Comparison of ENCODE assay signal across 9 mouse cellular contexts in the genomic region with DNA sequence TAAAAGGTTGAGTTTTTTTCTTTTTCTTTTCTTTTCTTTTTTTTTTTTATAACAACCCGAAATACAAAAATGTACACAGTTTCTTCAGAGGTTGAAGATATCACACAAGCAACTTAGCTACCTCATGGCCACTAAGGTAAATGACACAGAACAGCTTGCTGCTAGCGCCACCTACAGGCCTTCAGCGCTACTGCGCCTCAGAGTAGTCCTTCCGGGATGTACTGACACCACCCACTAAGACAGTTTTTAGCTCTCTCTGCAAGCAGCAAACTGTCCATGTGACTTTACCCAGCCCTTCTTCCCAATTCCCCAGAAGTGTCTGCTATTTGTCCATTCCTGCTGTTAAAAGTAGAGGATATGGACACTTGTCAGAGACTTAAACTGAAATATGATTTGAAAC.
DNase-seq lines count a peak whose midpoint lies in the region; ATAC-seq and TF ChIP-seq lines count a peak whose summit lies in the region.
"Had no signal": no experiment of that assay in that cellular context is flagged by ENCODE, and none has a peak within 500 bp of the region (broad histone marks: within the 10 kb centered on the region; RNA-seq: fewer than 3 reads in every experiment).

No protein-coding gene starts in this region.

- H3K36me3 ChIP-seq in midbrain, postnatal 0 days (ENCODE audit: insufficient read depth, low read length), result peaks cover 4% of the 10 kb centered on the region; the same call in 1 of the 2 replicates
- H3K36me3 ChIP-seq: embryonic facial prominence, embryonic 15.5 days had no signal

- H3K4me2 ChIP-seq in midbrain, postnatal 0 days (ENCODE audit: low read depth, low read length, poor library complexity, severe bottlenecking), result no peak overlapping the region
- H3K4me2 ChIP-seq: embryonic facial prominence, embryonic 15.5 days had no signal

- H3K27me3 ChIP-seq in midbrain, postnatal 0 days (ENCODE audit: insufficient read depth, low read length), result no peaks in the 10 kb centered on the region
- H3K27me3 ChIP-seq: embryonic facial prominence, embryonic 15.5 days had no signal

- TF ChIP-seq CTCF in bone marrow, adult 2 months (IDR thresholded peaks at IDR 0.05; ENCODE audit: control insufficient read depth, insufficient read depth, low read length), result peak; percentile 95
- peak; percentile 89 for TF ChIP-seq CTCF in midbrain, postnatal 0 days (IDR thresholded peaks at IDR 0.05)

- H3K4me3 ChIP-seq in bone marrow, adult 2 months (replicated peaks; ENCODE audit: control insufficient read depth, low read depth, low read length), result no peak overlapping the region
- no peak overlapping the region for H3K4me3 ChIP-seq in midbrain, postnatal 0 days (ENCODE audit: low read depth, low read length)
- H3K4me3 ChIP-seq: embryonic facial prominence, embryonic 15.5 days had no signal

- H3K4me1 ChIP-seq in bone marrow, adult 2 months (ENCODE audit: control insufficient read depth, insufficient read depth, low read length), result no peaks in the 10 kb centered on the region
- H3K4me1 ChIP-seq in midbrain, postnatal 0 days (ENCODE audit: insufficient read depth, low read length), result peaks cover 6% of the 10 kb centered on the region; the same call in 1 of the 2 replicates
- H3K4me1 ChIP-seq: embryonic facial prominence, embryonic 15.5 days had no signal

- no peak for TF ChIP-seq POLR2A in bone marrow, adult 2 months (IDR thresholded peaks at IDR 0.05; ENCODE audit: borderline replicate concordance, control insufficient read depth, low read depth, low read length)

- H3K9ac ChIP-seq in midbrain, postnatal 0 days (replicated peaks; ENCODE audit: low read length, poor library complexity, severe bottlenecking), result no peak overlapping the region
- H3K9ac ChIP-seq: embryonic facial prominence, embryonic 15.5 days had no signal

- peak; percentile 63 for DNase-seq in gastrocnemius, adult 18-20 months (ENCODE audit: low spot score)
- no peak for DNase-seq in gastrocnemius, postnatal 25 days
- peak; percentile 77 for DNase-seq in CD4-positive helper T cell, adult 2 months (ENCODE audit: low read depth, low spot score)
- peak; percentile 61 to 65 for DNase-seq in kidney, postnatal 25 days
- DNase-seq in midbrain, postnatal 0 days (ENCODE audit: low spot score), result peak; percentile 77
- peak; percentile 21 to 63 for DNase-seq in thymus, postnatal 10 days (ENCODE audit: low spot score in 2 of 2)

- WGBS in bone marrow, adult 2 months, result 24% methylated on average over 5 of the region's 5 CpGs
- 25% methylated on average over 5 of the region's 5 CpGs for WGBS in midbrain, postnatal 0 days

- no peaks in the 10 kb centered on the region for H3K9me3 ChIP-seq in midbrain, postnatal 0 days (ENCODE audit: low read length)
- H3K9me3 ChIP-seq: embryonic facial prominence, embryonic 15.5 days had no signal

- no peak overlapping the region for H3K27ac ChIP-seq in bone marrow, adult 2 months (ENCODE audit: control insufficient read depth, insufficient read depth, low read depth, low read length, poor library complexity)
- H3K27ac ChIP-seq in midbrain, postnatal 0 days (ENCODE audit: low read depth, low read length), result no peak overlapping the region
- H3K27ac ChIP-seq: embryonic facial prominence, embryonic 15.5 days had no signal

- peak; percentile 79 for ATAC-seq in granulocyte monocyte progenitor cell, adult 5-6 weeks (replicated peaks; ENCODE audit: poor library complexity, severe bottlenecking)
- ATAC-seq in midbrain, postnatal 0 days (ENCODE audit: low FRiP score), result no peak
